Mouse (Mus musculus) layer of hippocampus, postnatal 10 days (tissue): ENCODE measurements at regions not wholly inside any gene's neighbourhood (a gene's known extent, or its start where the extent isn't known, plus 50 kb on each side); places are given as distances from the start of the nearest gene placed in this dataset.
"Not testable (repeated sequence)": the region's sequence is repeated elsewhere in the genome, so short reads cannot be mapped to it uniquely, and the experiment has no call there.

Source experiments
- DNase-seq, 2 experiments: peaks; one replicate each; pipeline ENCODE4 v3.0.0; 2021; ENCODE audit warnings: low spot score in 2 of 2

DNA sequence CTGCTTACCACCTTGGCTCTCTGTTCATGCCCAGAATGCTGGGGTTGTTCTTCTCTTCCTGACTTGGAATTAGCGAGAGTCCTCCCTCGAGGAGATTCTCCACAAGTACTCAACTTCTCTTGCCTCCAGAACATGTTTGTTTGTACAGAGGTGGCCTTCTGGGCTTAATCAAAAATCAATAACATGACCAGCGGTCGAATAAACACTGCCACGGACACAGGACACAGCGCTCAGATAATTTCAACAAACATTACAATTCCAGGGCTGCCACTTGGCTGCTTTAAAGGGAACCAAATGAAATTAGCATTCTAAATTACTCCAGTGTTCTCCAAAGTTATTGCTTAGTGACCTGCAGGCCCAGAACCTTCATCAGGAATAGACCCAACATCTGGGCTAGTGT, 249.9 kb downstream of the Setd4 start:
- no peak for DNase-seq

DNA sequence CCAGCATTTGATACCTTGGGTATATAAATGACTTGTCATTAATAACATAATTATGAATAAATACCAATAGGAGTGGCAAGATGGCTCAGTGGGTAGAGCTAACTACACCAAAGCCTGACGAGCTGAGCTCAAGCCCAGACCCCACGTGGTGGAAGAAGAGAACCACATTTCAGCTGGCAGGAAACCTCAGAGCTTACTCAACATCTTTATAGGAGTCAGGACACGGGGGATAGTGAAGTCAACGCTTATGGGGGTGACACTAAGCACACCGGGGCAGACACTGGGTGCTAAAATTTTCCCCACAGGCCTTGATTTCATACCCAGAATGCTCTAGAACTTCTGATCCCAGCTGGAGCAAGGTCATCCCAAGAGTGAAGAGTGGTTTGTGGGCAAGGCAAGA, 259.3 kb downstream of the Setd4 start:
- no peak for DNase-seq

DNA sequence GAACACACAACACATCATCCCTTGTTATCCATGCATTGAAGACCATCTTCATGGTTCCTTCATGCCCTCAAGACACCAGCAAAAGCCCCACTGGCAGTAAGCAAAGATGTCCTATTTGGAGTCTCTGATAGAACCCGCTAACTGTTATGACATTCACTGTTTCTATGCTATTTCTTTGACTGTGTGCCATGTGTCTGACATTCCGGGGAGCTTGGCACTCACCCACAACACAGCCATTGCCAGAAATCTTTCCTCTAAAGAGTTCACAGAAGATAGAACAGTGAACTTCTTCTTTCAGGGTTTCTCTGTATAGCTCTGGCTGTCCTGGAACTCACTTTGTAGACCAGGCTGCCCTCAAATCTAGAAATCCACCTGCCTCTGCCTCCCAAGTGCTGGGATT, 261.2 kb downstream of the Setd4 start:
- DNase-seq = peak; percentile 13 to 29

DNA sequence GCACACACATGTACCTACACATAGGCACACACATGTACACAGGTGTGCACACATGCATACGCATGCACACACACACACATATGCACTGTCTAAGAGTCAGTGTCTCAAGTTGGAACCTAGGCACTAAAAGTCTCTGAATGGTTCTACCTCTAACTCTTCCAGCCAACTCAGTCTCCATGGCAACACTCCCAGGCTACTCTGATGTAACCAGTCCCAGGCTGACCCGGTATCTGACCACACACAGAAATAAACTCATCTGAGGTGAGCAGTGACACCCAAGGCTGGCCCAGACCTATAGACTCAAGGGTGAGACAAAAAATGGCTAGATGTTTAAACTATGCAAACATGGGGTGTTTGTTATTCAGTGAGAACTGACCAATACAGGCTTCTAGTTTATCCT, 262.1 kb downstream of the Setd4 start:
- no peak for DNase-seq

DNA sequence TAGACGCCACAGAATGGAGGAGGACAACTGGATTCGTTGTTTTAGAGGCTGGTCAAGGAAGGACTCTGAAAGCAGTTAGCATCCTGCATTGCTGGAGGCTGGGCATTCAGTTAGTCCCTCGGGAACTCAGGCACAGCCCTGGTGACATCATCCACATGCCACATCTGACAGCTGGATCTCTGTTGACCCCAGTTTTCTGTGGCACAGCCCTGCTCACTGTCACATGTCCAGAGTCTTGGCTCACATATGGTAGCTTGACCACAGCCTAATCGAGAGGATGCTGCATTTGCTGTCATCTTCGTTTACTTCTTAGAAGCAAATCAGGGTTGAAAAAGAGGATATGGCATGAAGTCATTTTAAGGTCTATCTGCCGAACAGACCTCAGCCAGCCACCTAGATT, 265.1 kb downstream of the Setd4 start:
- DNase-seq = no peak

DNA sequence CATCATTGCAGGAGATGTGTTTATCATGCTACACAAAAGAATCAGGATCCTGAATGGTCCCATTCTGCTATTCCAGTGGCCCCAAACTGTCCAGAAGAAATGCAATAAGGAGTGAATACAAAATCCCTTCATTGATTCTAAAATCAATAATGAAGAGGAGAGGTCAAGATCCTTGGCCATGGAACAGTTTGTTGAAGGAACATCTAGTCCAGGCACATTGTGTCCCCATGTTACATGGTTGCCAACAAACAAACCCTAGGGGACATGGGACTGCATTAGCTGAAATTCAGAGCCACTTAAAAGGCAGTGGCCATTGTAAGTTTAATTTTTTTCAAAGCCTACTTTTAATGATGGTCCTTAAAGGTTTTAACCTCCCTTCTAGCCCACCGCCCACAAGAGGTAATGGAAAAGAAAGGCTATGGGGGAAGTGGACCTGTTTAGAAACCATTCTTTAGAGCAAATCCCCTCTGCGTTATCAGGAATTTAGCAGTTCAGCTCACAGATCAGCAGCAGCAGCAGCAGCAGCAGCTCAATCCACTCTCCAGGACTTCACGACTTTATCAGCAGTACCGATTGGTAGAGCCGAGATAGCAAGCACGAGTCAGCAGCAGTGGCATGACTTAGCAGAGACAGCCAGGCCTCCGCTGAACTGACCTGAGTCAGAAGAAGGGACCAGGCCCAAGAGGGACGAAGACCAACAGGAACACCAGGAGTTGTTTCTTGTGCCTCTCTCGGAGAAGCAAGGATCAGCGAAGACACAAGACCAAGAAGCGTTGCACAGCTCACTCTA, 268.3 kb downstream of the Setd4 start:
- no peak for DNase-seq

DNA sequence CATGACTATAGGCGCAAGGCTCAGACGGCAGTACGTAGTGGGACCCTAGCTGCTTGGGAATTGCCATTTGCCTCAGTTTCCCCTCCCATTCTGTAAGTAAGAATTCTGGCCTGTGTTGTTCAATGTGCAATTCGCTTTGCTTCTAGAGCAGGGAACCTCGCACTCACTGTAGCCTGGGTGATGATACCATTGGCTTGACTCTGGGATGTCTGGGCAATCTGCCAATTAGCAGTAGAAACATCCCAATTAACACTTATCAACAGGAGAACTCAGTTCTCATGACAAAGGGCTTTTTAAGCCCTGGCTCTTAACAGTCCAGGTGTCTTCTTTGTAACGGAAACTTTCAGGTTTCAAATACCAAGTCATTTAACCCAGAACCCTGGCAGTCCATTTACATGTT, 270.2 kb downstream of the Setd4 start:
- peak; percentile 37 to 38 for DNase-seq

DNA sequence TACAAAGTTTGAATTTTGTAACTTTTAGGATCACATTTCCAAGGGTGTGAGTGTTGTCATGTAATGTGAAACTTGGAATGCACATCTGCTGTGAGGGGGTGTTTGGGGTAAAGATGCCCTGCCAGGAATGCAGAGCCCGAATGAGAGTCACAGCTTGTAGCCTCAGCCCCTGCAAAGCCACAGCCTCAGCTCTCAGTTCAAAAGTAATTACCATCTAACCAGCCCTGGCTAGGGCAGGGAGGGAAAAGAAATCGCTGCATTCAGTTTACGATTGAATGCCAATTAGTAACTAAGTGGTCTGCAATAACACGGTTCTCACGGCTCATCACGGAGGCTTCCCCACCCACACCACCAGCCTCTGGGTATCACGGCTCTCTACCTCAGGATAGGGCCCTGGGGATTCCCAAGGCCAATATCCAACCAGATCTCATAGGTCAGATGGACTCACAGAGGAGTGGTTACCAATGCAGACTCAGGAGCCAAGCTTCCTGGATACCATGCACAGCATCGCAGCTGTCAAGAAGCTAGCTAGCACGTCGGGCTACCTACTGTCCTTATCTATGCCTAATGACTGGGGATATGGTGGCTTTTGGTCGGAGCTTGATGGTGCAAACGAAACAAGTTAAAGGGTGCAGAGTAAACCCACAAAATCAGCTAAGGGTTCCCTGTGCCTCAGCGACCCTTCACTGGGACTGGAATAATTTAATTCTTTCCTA, 275.0 kb downstream of the Setd4 start:
- DNase-seq = no peak

DNA sequence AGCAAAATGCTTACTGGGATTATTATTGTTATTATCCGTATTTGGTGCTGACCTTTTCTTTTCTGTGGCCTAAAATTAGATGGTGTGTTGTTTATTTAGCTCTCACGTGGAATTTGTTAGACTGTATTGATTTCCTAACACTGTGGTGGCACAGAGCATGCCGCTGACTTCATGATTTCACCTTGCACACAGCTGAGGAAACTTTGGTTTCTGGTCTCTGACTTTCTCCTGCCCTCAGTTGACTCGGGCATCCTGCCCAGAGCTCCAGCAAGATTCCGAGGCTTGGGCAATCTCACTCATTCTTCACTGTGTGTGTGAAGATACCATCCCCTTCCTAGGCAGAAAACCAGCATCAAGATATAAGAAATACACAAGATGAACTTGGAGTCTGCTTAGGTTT, 279.0 kb downstream of the Setd4 start:
- no peak for DNase-seq

DNA sequence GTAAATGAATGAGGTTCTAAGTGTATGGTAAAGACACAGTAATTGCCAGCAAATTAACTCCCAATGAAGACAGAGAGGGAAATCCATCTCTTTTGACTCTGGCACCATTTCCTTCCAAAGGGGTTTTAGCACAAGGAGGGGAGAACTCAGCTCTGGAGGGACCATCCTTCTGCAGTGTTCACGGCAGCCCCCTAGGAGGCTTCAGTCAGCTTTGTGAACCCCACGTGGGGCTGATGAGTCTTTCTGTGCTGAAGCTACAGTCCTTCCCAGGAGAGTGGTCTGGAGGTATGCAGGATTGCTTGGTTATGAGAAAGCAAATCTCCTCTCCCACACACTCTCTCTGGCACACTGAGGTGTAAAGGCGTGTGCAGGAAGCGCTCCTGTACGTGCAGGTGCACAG, 280.7 kb downstream of the Setd4 start:
- no peak for DNase-seq

DNA sequence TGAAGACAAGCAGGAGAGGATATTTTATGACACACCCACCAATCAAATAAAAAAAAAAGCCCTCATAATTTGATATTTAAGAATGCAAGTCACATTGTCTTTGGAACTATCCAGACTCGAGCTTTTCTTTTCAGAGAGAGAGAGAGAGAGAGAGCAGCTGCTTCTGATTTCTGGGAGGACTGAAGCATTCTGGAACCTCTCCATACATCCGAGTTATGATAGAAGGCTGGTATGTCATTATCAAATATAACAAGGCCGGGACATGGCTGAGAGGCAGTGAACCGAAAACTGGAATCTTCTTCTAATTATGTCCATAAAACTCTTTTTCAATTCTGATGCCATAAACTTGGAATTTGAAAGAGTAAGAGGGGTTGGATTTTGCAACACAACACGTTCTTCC, 284.3 kb downstream of the Setd4 start:
- DNase-seq = no peak

DNA sequence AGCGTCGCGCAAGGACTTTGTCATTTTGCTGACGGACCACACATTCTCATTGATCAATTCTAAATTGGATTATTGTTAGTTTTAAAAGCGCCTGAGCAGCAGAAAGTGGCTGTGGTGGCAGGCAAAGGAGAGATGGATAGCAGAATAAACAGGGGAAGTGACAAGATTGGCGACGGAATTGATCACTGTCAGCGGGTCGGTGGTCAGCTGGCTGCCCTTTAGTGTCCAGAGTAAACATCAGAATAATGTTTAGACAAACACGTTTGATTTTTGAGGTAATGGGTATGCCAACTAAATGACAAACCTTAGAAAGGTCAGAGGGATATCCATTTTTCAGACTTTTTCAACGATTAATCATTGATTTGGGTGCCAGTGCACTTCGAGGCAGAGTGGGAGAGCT, 292.2 kb downstream of the Setd4 start:
- no peak for DNase-seq

DNA sequence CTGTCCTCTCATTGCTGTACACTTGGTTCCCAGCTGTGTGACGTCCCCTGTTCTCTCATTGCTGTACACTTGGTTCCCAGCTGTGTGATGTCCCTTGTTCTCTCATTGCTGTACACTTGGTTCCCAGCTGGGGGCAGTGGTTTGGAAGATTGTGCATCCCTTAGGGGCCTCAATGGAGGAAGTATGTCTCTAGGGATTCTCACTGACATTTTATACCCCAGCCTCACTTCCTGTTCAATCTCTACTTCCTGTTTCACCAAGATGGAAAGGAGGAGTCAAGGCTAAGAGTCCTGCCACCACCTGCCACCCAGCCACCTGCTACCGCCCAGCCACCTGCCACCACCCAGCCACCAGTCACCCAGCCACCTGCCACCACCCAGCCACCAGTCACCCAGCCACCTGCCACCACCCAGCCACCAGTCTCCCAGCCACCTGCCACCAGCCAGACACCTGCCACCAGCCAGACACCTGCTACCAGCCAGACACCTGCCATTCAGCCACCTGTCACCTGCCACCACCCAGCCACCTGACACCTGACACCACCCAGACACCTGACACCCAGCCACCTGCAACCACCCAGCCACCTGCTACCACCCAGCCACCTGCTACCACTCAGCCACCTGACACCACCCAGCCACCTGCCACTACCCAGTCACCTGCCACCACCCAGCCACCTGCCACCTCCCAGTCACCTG, 295.1 kb downstream of the Setd4 start:
- no peak for DNase-seq

DNA sequence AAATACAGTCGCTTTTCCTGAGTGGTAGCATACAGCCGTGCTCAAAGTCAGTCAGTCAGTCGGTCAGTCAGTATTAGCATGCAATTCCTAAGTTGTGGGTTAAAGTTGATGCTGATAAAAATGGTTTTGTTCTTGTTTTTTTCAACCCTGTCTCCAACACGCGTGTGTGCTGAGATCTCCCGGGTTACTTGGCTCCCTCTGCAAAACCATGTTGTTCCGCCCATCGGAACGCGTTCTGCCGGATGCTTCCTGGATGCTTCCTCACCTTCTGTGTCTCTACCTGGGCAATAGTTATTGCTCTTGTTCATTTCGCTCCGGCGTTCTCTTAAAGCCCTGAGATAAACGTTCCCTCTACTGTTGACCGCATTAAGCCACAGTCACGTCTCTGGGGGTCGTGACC, 296.9 kb downstream of the Setd4 start:
- no peak for DNase-seq

DNA sequence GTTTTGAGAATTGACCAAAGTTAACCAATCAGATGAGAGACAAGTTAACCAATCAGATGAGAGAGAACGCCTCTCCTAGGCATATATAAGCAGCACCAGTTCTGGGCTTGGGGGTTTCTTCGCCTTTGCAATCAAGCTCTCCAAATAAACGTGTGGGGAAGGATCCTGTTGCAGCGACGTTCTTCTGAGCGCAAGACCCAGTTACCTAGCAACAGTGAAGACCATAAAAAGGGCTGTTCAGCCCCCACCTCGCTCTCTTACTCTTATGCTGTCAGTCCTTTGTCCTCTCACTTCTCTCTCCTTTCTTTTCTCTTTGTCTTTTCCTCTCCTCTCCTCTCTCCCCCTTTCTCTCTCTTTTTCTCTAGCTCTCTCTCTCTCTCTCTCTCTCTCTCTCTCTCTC, 297.7 kb downstream of the Setd4 start:
- DNase-seq = not testable (repeated sequence)

DNA sequence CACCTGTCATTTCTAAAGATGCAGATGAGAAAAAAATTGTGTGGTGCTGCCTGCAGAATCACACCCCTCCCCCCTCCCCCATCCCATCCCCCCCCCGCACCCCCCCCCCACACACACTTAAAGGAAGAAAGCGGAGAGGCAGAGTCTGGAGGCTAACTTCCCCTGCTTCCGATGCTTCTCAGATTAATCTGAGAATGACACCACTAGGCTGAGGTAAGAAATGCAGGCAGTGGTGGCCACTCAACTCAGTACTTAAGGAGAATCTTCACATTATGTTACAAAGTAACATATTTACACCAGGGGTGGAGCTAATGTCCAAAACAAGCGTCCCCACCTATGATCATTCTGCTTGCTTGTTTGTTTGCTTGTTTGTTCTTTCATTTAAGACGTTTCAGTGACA, 309.4 kb downstream of the Setd4 start:
- no peak for DNase-seq

DNA sequence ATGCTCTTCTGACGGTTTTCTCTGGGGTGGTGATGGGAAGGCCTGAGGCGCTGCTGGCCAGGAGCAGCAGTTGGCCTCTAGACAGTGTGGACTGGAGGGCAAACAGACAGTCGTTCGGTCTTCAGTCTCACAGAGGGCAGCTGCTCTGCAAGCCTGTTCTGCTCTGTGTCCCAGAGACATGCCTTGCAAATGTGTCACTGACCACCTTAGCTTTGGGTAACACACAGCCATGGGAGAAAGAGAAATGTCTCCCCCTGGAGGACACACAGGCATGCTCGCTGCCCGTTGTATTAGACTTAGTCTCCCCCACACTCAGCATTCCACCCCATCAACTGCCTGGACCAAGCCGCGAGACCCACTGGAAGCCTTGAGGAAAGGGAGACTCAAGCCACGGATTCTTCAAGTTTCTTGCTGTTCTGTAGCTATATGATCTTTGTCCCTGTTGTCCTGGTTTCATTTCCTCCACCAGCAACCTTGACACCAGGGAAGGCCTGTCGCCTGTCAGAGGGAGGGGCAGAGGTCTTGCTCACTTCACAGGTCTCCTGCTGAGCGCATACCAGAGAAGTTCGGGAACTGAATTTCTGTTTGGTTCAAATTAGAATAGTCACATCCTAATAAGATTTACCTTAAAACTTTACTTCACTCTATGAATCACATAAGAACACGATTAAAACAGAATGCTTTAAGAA, 310.8 kb downstream of the Setd4 start:
- DNase-seq = peak; percentile 76 to 81

DNA sequence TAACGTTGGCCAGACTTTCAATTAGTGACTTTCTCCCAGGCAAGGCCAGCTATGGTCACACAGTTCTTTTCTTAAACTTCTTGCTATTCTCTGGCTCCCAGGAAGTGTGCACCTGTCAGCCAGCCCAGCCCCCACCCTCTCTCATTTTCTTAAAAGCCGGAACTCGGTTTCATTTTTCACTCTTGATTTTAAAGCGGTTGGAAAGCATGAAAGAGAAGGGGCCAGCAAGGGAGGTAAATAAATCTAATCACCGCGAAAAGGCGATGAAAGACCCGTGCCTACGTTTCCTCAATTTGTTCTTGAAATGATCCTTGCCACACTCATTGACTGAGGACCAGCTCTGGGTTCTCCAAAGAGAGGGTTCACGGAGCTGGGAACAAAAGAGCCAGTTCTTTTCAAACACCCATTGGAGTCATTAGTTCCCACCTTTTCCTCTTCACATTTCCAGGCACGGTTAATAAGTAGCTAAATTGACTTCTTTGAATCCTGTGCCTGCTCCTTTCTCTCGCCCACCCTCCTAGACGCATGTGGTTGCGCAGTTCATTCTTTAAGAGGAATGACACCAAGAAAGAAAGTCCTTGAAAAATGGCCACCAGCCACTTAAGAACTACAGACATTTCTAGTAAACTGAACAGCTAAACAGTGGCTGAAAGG, 311.6 kb downstream of the Setd4 start:
- no peak for DNase-seq

DNA sequence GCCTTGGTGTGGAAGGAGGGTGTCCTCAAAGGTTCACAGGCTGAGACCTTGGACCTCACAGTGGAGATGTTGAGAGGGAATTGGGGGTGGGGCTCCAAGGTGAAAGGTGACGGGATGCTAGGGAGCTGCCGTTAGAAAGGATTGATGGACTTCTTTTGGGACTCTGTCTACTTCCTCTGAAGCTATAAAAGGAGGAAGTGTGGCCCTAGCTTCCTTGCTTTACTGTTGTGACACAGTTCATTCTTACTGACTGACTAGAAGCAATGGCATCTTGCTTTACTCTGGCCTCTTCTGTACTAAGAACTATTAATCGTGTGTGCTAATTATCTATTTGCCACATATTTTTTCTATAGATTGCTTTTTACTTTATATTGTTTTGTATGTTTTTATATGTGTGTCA, 315.8 kb downstream of the Setd4 start:
- DNase-seq = no peak

DNA sequence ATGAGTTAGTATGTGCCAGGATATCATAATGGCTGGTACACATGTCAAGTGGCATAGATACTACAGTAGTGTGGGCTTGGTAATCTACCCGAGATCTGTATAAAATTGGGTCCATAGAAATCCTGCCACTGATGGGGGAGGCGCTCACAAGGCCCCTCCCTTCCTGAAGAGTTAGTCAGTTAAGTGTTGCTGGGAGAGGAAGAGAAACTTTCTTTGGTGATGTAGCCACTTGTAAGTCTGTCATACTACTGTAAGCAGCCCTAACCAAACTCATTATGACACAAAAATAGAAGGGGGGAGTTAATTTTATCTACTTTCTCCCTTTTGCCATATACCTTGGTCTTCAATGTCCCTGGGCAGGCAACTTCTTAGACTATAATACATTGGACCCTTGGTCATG, 316.3 kb downstream of the Setd4 start:
- no peak for DNase-seq

DNA sequence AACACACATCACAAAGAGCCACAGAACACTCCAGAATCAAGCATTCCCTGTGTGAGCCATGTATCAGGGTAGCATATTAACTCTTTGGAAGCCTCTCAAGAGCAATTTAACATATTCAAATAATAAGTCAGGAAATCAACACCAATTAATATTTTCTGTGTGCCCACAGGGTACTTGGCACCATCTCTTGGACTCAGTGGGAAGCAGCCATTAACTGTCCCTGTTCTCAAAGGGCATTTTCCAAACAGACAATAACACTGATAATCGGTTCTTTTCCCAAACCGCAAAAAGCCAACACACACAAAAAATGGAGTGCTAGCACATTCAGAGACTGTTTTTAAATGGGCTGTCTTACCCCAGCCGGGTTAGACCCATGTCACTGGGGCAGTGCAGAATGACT, 317.0 kb downstream of the Setd4 start:
- no peak for DNase-seq
